21 mouse cellular contexts compared by ENCODE assay signal in the genomic region with DNA sequence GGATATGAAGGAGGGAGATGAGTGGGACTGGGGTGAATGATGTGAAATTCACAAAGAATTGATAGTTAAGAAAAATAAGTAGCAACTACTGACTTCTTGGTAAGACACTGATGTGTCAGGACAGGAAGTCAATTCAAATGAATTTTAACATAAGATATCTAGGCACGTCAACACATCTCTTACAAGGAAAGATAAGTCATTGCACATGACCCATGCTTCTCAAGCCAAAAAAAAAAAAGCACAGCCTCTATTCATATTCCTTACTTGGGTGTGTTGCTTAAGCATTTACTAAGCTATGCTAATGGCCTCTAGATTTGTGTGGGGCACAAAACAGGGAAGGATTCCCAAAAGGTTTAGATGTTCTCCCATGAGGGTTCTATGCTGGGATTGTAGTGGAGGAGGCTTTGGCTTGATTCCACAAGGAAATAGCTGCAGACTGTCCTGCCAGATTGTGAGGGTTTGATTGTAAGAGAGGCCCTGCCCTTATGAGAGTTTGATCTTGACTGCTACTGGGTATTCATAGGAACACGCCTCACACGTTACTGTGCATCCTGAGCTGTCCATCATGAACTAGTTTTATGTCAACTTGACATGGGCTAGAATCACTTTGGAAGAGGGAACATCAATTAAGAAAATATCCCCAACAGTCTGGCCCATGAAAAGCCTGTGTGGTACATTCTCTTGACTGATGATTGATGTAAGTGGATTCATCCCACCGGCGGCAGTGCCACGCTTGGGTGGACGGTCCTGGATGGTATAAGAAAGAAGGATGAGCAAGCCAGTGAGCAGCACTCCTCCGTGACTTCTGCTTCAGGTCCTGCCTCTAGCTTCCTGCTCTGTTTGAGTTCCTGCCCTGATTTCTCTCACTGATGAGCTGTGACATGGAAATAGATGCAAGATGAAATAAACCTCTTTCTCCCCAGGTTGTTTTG. TPM values are rescaled to one million over a fixed set of nuclear protein-coding genes. Genes with fewer than 3 reads are reported as not detected.
"Had no signal": no experiment of that assay in that cellular context is flagged by ENCODE, and none has a peak within 500 bp of the region (broad histone marks: within the 10 kb centered on the region; RNA-seq: fewer than 3 reads in every experiment).

No protein-coding gene starts in this region.

- H3K9me3 ChIP-seq: limb, embryonic 15.5 days; liver, embryonic 12.5 days; midbrain, embryonic 10.5 days; midbrain, embryonic 15.5 days; neural tube, embryonic 13.5 days; stomach, embryonic 15.5 days had no signal

- ATAC-seq: liver, embryonic 12.5 days; midbrain, embryonic 15.5 days had no signal

- H3K27ac ChIP-seq: kidney, postnatal 0 days; limb, embryonic 15.5 days; liver, embryonic 12.5 days; midbrain, embryonic 10.5 days; midbrain, embryonic 15.5 days; neural tube, embryonic 13.5 days; stomach, embryonic 15.5 days had no signal

- H3K36me3 ChIP-seq: liver, embryonic 12.5 days; midbrain, embryonic 15.5 days; stomach, embryonic 15.5 days had no signal

- H3K27me3 ChIP-seq: limb, embryonic 15.5 days; liver, embryonic 12.5 days; midbrain, embryonic 15.5 days; neural tube, embryonic 13.5 days; stomach, embryonic 15.5 days had no signal

- H3K4me2 ChIP-seq: limb, embryonic 15.5 days; liver, embryonic 12.5 days; lung, embryonic 14.5 days; midbrain, embryonic 15.5 days; neural tube, embryonic 13.5 days; stomach, embryonic 15.5 days had no signal

- DNase-seq: kidney, postnatal 36 days; layer of hippocampus, adult 9-11 months; layer of hippocampus, postnatal 36 days; lung, embryonic 14.5 days; lung, postnatal 10 days; lung, postnatal 4 days; retina, postnatal 1 day; right cerebral cortex, postnatal 4 days; spleen, adult 18-20 months; thymus, adult 2 months; thymus, postnatal 25 days had no signal

- H3K9ac ChIP-seq: limb, embryonic 15.5 days; liver, embryonic 12.5 days; lung, embryonic 14.5 days; midbrain, embryonic 15.5 days; neural tube, embryonic 13.5 days; stomach, embryonic 15.5 days had no signal

- H3K4me3 ChIP-seq: limb, embryonic 15.5 days; liver, embryonic 12.5 days; midbrain, embryonic 10.5 days; midbrain, embryonic 15.5 days; neural tube, embryonic 13.5 days; stomach, embryonic 15.5 days had no signal

- H3K4me1 ChIP-seq: limb, embryonic 15.5 days; midbrain, embryonic 10.5 days; midbrain, embryonic 15.5 days; neural tube, embryonic 13.5 days; stomach, embryonic 15.5 days had no signal

RNA-seq across cellular contexts. Expression of gene Trpm5, which starts 59.7 kb away (rescaled TPM):
- total RNA-seq: layer of hippocampus, postnatal 36 days; left cerebral cortex, adult 8-10 months; left cerebral cortex, postnatal 25 days; megakaryocyte, adult 5-6 weeks had no signal
